Mouse (Mus musculus): ENCODE data around the gene Nfia. TPM values are rescaled to one million over a fixed set of nuclear protein-coding genes. Genes with fewer than 3 reads are reported as not detected.

Gene Nfia
- polyA plus RNA-seq, 1 experiment = 8.1 TPM

DNA sequence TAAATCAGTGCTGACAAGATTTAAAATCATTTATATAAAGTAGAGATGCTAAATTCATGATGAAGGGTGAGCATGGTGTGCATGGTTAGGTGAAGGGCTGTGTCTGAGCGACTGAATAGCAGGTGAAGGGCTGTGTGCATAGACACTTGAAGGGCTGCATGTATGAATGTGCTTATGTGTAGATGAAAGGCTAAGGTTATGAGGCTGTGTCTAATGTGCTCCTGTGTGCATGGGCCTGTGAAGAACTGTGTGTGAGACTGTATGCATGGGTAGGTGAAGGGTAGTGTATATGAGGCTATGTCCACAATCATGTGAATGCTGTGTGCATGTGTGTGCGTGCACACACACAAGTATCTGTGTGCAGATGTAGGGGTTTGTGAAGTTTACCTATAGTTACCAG is 34.4 kb downstream of the Nfia start:
- Histone ChIP-seq H3K27me3 (ENCODE audit: control insufficient read depth, insufficient read depth, low read length) (no peaks in the 10 kb centered on the region), H3K4me3 (ENCODE audit: control insufficient read depth, low read depth, low read length) (no peak overlapping the region), H3K36me3 (ENCODE audit: control insufficient read depth, insufficient read depth, low read length) (no peaks in the 10 kb centered on the region), H3K27ac (ENCODE audit: control insufficient read depth, insufficient read depth, low read depth, low read length) (no peak overlapping the region), H3K4me1 (ENCODE audit: control insufficient read depth, insufficient read depth, low read length) (no peaks in the 10 kb centered on the region)
- TF ChIP-seq CTCF (IDR thresholded peaks at IDR 0.05; ENCODE audit: control insufficient read depth, insufficient read depth, insufficient replicate concordance, low read depth, low read length) (no peak), POLR2A (IDR thresholded peaks at IDR 0.05; ENCODE audit: control insufficient read depth, low read depth, low read length) (no peak)

DNA sequence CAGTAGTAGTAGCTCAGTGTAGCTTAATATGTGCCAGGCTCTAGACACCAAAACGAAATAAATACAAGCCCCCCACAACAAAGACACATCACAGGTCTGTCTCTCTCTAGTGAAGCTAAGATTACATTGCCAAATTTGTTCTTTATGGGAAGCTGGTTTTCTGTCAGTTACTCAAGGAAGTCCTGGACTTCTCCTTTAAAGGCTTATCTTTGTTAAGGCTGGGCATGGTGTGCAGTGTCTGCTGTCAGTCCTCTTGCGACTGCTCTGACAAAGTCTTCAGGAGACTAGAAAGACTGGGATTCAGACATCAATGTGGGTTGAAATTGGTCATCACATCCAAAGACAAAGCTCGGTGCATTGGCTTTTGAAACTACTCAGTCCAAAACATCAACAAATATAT is 36.4 kb downstream of the Nfia start:
- Histone ChIP-seq H3K27ac (ENCODE audit: control insufficient read depth, insufficient read depth, low read depth, low read length) (no peak overlapping the region), H3K4me3 (ENCODE audit: control insufficient read depth, low read depth, low read length) (no peak overlapping the region), H3K4me1 (ENCODE audit: control insufficient read depth, insufficient read depth, low read length) (no peaks in the 10 kb centered on the region), H3K27me3 (ENCODE audit: control insufficient read depth, insufficient read depth, low read length) (no peaks in the 10 kb centered on the region), H3K36me3 (ENCODE audit: control insufficient read depth, insufficient read depth, low read length) (no peaks in the 10 kb centered on the region)
- no peak for TF ChIP-seq POLR2A (IDR thresholded peaks at IDR 0.05; ENCODE audit: control insufficient read depth, low read depth, low read length)
- TF ChIP-seq CTCF (IDR thresholded peaks at IDR 0.05; ENCODE audit: control insufficient read depth, insufficient read depth, insufficient replicate concordance, low read depth, low read length) = no peak

GRCm38 (mm10) chr4:97809582-97810295 is 37.2 kb downstream of the Nfia start:
- Histone ChIP-seq H3K4me1 (ENCODE audit: control insufficient read depth, insufficient read depth, low read length) (no peaks in the 10 kb centered on the region), H3K27me3 (ENCODE audit: control insufficient read depth, insufficient read depth, low read length) (no peaks in the 10 kb centered on the region), H3K4me3 (ENCODE audit: control insufficient read depth, low read depth, low read length) (no peak overlapping the region), H3K27ac (ENCODE audit: control insufficient read depth, insufficient read depth, low read depth, low read length) (no peak overlapping the region), H3K36me3 (ENCODE audit: control insufficient read depth, insufficient read depth, low read length) (no peaks in the 10 kb centered on the region)
- TF ChIP-seq POLR2A (IDR thresholded peaks at IDR 0.05; ENCODE audit: control insufficient read depth, low read depth, low read length) = no peak
- no peak for TF ChIP-seq CTCF (IDR thresholded peaks at IDR 0.05; ENCODE audit: control insufficient read depth, insufficient read depth, insufficient replicate concordance, low read depth, low read length)

GRCm38 (mm10) chr4:97810348-97810939 is 37.9 kb downstream of the Nfia start:
- H3K4me1 ChIP-seq (ENCODE audit: control insufficient read depth, insufficient read depth, low read length) = no peaks in the 10 kb centered on the region
- no peak overlapping the region for H3K4me3 ChIP-seq (ENCODE audit: control insufficient read depth, low read depth, low read length)
- no peaks in the 10 kb centered on the region for H3K27me3 ChIP-seq (ENCODE audit: control insufficient read depth, insufficient read depth, low read length)
- H3K36me3 ChIP-seq (ENCODE audit: control insufficient read depth, insufficient read depth, low read length) = no peaks in the 10 kb centered on the region
- TF ChIP-seq POLR2A (IDR thresholded peaks at IDR 0.05; ENCODE audit: control insufficient read depth, low read depth, low read length) (no peak), CTCF (IDR thresholded peaks at IDR 0.05; ENCODE audit: control insufficient read depth, insufficient read depth, insufficient replicate concordance, low read depth, low read length) (no peak)
- H3K27ac ChIP-seq (ENCODE audit: control insufficient read depth, insufficient read depth, low read depth, low read length) = no peak overlapping the region

DNA sequence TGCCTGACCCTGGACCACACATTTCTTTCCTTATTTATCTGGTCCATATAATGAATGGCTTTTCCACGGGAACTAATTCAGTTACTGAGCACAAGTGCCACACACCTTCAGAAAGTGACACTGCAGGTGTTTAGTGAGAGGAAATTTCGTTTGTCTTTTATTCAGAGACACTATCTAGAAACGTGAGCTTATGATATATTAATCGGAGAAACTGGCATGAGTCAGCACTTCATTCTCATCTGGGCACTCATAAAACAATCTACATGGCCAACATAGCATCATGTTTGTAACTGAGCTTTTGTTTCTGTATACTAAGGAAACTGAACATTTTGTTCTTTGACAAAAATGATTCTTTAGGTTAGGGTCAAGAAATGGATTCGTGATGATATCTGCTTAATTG is 40.5 kb downstream of the Nfia start:
- Histone ChIP-seq H3K27ac (ENCODE audit: control insufficient read depth, insufficient read depth, low read depth, low read length) (no peak overlapping the region), H3K4me1 (ENCODE audit: control insufficient read depth, insufficient read depth, low read length) (no peaks in the 10 kb centered on the region), H3K36me3 (ENCODE audit: control insufficient read depth, insufficient read depth, low read length) (no peaks in the 10 kb centered on the region), H3K27me3 (ENCODE audit: control insufficient read depth, insufficient read depth, low read length) (no peaks in the 10 kb centered on the region), H3K4me3 (ENCODE audit: control insufficient read depth, low read depth, low read length) (no peak overlapping the region)
- TF ChIP-seq CTCF (IDR thresholded peaks at IDR 0.05; ENCODE audit: control insufficient read depth, insufficient read depth, insufficient replicate concordance, low read depth, low read length) (no peak), POLR2A (IDR thresholded peaks at IDR 0.05; ENCODE audit: control insufficient read depth, low read depth, low read length) (no peak)

GRCm38 (mm10) chr4:97813996-97814395 is 41.5 kb downstream of the Nfia start:
- Histone ChIP-seq H3K4me1 (ENCODE audit: control insufficient read depth, insufficient read depth, low read length) (no peaks in the 10 kb centered on the region), H3K27me3 (ENCODE audit: control insufficient read depth, insufficient read depth, low read length) (no peaks in the 10 kb centered on the region), H3K4me3 (ENCODE audit: control insufficient read depth, low read depth, low read length) (no peak overlapping the region), H3K36me3 (ENCODE audit: control insufficient read depth, insufficient read depth, low read length) (no peaks in the 10 kb centered on the region), H3K27ac (ENCODE audit: control insufficient read depth, insufficient read depth, low read depth, low read length) (no peak overlapping the region; the same call in 1 of the 2 replicates)
- TF ChIP-seq CTCF (IDR thresholded peaks at IDR 0.05; ENCODE audit: control insufficient read depth, insufficient read depth, insufficient replicate concordance, low read depth, low read length) (no peak), POLR2A (IDR thresholded peaks at IDR 0.05; ENCODE audit: control insufficient read depth, low read depth, low read length) (no peak)

DNA sequence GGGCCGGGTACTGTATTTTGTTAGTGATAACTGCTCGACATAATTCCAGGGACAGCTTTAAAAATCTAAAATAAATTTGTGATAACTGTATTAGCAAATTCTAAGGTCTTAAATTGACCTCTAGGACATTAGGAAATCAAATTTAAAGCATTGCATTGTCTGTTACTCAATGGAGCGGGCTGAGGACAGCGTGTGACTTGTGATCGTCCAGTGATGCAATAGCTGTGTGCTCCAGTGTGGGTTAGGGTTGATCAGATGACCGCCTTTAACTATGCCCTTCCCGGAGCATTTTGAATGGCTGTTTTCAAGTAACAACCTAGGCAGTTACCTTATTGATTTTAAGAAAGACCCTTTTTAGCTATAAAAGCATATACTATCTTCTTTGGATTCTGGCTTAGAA is 42.0 kb downstream of the Nfia start:
- TF ChIP-seq CTCF (IDR thresholded peaks at IDR 0.05; ENCODE audit: control insufficient read depth, insufficient read depth, insufficient replicate concordance, low read depth, low read length) (no peak), POLR2A (IDR thresholded peaks at IDR 0.05; ENCODE audit: control insufficient read depth, low read depth, low read length) (no peak)
- Histone ChIP-seq H3K27ac (ENCODE audit: control insufficient read depth, insufficient read depth, low read depth, low read length) (no peak overlapping the region), H3K36me3 (ENCODE audit: control insufficient read depth, insufficient read depth, low read length) (no peaks in the 10 kb centered on the region), H3K27me3 (ENCODE audit: control insufficient read depth, insufficient read depth, low read length) (no peaks in the 10 kb centered on the region), H3K4me1 (ENCODE audit: control insufficient read depth, insufficient read depth, low read length) (no peaks in the 10 kb centered on the region), H3K4me3 (ENCODE audit: control insufficient read depth, low read depth, low read length) (no peak overlapping the region)
